ENCODE assay signal across 12 mouse cellular contexts in the genomic region with DNA sequence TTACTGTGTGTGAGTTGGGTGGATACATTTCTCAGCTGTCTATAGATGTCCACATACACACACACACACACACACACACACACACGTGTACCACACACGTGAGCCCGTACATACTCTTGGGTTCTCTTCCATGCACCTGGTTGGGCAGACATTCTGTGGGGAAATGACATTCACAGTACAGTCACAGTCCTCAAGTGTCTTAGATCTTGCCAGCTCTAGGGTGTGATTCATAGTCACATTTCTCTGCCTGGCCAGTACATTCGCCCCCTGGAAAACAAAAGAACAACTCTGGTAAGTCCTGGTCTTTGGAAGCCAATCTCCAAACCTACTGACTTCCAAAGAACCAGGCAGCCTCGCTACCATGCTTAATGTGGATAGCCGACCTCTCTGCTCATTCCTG.
"Had no signal": no experiment of that assay in that cellular context is flagged by ENCODE, and none has a peak within 500 bp of the region (broad histone marks: within the 10 kb centered on the region; RNA-seq: fewer than 3 reads in every experiment).

No protein-coding gene starts in this region.

- DNase-seq: kidney, postnatal 25 days; lung, embryonic 14.5 days; lung, postnatal 10 days; lung, postnatal 4 days; midbrain, embryonic 14.5 days; retina, postnatal 1 day; right cerebral cortex, postnatal 4 days; thymus, postnatal 36 days had no signal

- H3K9me3 ChIP-seq: limb, embryonic 10.5 days; midbrain, embryonic 10.5 days; neural tube, embryonic 12.5 days; stomach, embryonic 15.5 days had no signal

- H3K4me3 ChIP-seq: limb, embryonic 10.5 days; midbrain, embryonic 10.5 days; neural tube, embryonic 12.5 days; stomach, embryonic 15.5 days had no signal

- H3K36me3 ChIP-seq: limb, embryonic 10.5 days; midbrain, embryonic 10.5 days; neural tube, embryonic 12.5 days; stomach, embryonic 15.5 days had no signal

- H3K27me3 ChIP-seq: neural tube, embryonic 12.5 days; stomach, embryonic 15.5 days had no signal

- H3K4me1 ChIP-seq: stomach, embryonic 15.5 days had no signal

- H3K27ac ChIP-seq: limb, embryonic 10.5 days; midbrain, embryonic 10.5 days; neural tube, embryonic 12.5 days; stomach, embryonic 15.5 days had no signal
